Mouse (Mus musculus) left cerebral cortex, postnatal 10 days (tissue): ENCODE results near the gene a. TPM values are rescaled to one million over a fixed set of nuclear protein-coding genes. Genes with fewer than 3 reads are reported as not detected.
"Not testable (repeated sequence)": the region's sequence is repeated elsewhere in the genome, so short reads cannot be mapped to it uniquely, and the experiment has no call there.

ENCODE experiments used
- DNase-seq, 2 experiments: peaks; one replicate each; pipeline ENCODE4 v3.0.0; 2021 to 2022; ENCODE audit warnings: low spot score in 2 of 2, mixed read lengths in 1 of 2; ENCODE audit errors: extremely low spot score in 1 of 2
- intact Hi-C: fragments of 180-260 bp; cut with DNase I; formaldehyde crosslinking; loops from one replicate; pipeline ENCODE4 v1.15.1; 2025
- total RNA-seq, 2 experiments: library from RNA; stranded (reverse); gene quantifications; 2 replicates each; pipeline ENCODE4 v1.2.3; 2021

a gene
- total RNA-seq, 2 experiments from 2014 or later: 0.77 TPM; not detected in 1

- DNase-seq: not testable (repeated sequence)
- intact Hi-C loops: loop anchor here (5.0 kb wide), 1 partner anchor 39 kb away; no protein-coding TSS in a partner anchor
Observed at GRCm38 (mm10) chr2:154908223-154908622, 117.0 kb downstream of the a start.

- intact Hi-C loops: loop anchor here (5.0 kb wide), 1 partner anchor 38 kb away; no protein-coding TSS in a partner anchor
- no peak for DNase-seq
Observed at GRCm38 (mm10) chr2:154909789-154910188, 118.6 kb downstream of the a start.

GRCm38 (mm10) chr2:154915922-154916541 is 124.8 kb downstream of the a start:
- intact Hi-C loops: no loop called here
- no peak for DNase-seq

GRCm38 (mm10) chr2:154916547-154916946 is 125.3 kb downstream of the a start:
- DNase-seq: no peak
- intact Hi-C loops: no loop called here

- intact Hi-C loops: no loop called here
- DNase-seq: no peak
Observed at GRCm38 (mm10) chr2:154917866-154918641, 126.9 kb downstream of the a start.

GRCm38 (mm10) chr2:154920896-154921295 is 129.7 kb downstream of the a start:
- no peak for DNase-seq
- intact Hi-C loops: loop anchor here (2.0 kb wide), 1 partner anchor 50 kb away; no protein-coding TSS in a partner anchor

- DNase-seq, intact Hi-C loops: not testable (repeated sequence)
Observed at GRCm38 (mm10) chr2:154922134-154922533, 130.9 kb downstream of the a start.

- intact Hi-C loops: no loop called here
- no peak for DNase-seq
Observed at GRCm38 (mm10) chr2:154925411-154926031, 134.3 kb downstream of the a start.

- intact Hi-C loops: no loop called here
- DNase-seq: no peak
Observed at GRCm38 (mm10) chr2:154926843-154927242, 135.6 kb downstream of the a start.

- intact Hi-C loops: no loop called here
- peak in 1 of 2 experiments; percentile 19 for DNase-seq
Observed at GRCm38 (mm10) chr2:154928298-154928697, 137.1 kb downstream of the a start.

- DNase-seq: peak in 1 of 2 experiments; percentile 29
- intact Hi-C loops: loop anchor here (10.0 kb wide), 1 partner anchor 241 kb away; no protein-coding TSS in a partner anchor
Observed at GRCm38 (mm10) chr2:154933884-154934283, 142.7 kb downstream of the a start.

- intact Hi-C loops: loop anchor here (10.0 kb wide), 1 partner anchor 239 kb away; no protein-coding TSS in a partner anchor
- DNase-seq: no peak
Observed at GRCm38 (mm10) chr2:154936106-154936505, 144.9 kb downstream of the a start.

GRCm38 (mm10) chr2:154936536-154937155 is 145.4 kb downstream of the a start:
- intact Hi-C loops: loop anchor here (10.0 kb wide), 1 partner anchor 238 kb away; no protein-coding TSS in a partner anchor
- DNase-seq: peak in 1 of 2 experiments; percentile 25

- intact Hi-C loops: loop anchor here (10.0 kb wide), 1 partner anchor 237 kb away; no protein-coding TSS in a partner anchor
Observed at GRCm38 (mm10) chr2:154937547-154938390, 146.6 kb downstream of the a start.

GRCm38 (mm10) chr2:154941952-154942351 is 150.8 kb downstream of the a start:
- intact Hi-C loops: loop anchor here (10.0 kb wide), 1 partner anchor 237 kb away; no protein-coding TSS in a partner anchor
- DNase-seq: no peak

More at GRCm38 (mm10) chr2:154937547-154938390, 146.6 kb downstream of the a start:
- DNase-seq: no peak

- DNase-seq: no peak
- intact Hi-C loops: loop anchor here (10.0 kb wide), 1 partner anchor 238 kb away; no protein-coding TSS in a partner anchor
Observed at GRCm38 (mm10) chr2:154942546-154942945, 151.3 kb downstream of the a start.

GRCm38 (mm10) chr2:154943101-154943500 is 151.9 kb downstream of the a start:
- intact Hi-C loops: loop anchor here (10.0 kb wide), 1 partner anchor 238 kb away; no protein-coding TSS in a partner anchor
- peak; percentile 63 to 82 for DNase-seq

GRCm38 (mm10) chr2:154946921-154947320 is 155.7 kb downstream of the a start:
- no peak for DNase-seq
- intact Hi-C loops: loop anchor here (5.0 to 10.0 kb wide), 2 partner anchors 40 to 242 kb away; no protein-coding TSS in a partner anchor
